Mouse (Mus musculus): ENCODE results near the gene Phactr1. TPM values are rescaled to one million over a fixed set of nuclear protein-coding genes. Genes with fewer than 3 reads are reported as not detected.

Gene Phactr1
- total and polyA plus RNA-seq, 2 experiments from 2014 or later = 84.5 to 106 TPM

DNA sequence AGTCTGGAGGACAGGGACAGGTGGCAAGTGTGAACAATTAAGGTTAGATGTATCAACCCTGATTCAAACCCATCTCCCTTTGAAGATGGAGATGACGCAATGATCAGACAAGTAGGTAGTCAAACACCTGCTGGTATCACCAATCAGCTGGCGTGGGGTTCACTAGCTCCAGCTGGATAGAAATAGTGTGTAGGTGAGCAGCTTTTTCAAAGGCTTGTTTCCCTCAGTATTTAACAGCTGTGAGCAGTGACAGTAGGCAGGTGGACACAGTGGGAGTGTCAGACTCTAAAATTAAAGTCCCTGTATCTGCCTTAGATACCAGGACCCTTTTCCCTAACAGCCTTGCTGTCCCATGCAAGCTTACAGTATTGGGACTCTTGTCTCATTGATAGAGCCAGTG lies 221.4 kb downstream of the Phactr1 start:
- 92% methylated on average over 2 of the region's 2 CpGs for WGBS
- DNase-seq = no peak
- TF ChIP-seq CTCF (IDR thresholded peaks at IDR 0.05; ENCODE audit: low read depth) = no peak
- H3K9me3 ChIP-seq (ENCODE audit: low read length) = no peaks in the 10 kb centered on the region
- no peak overlapping the region for H3K27ac ChIP-seq (ENCODE audit: low read depth, low read length)
- no peak overlapping the region for H3K4me3 ChIP-seq (ENCODE audit: low read depth, low read length)
- no peaks in the 10 kb centered on the region for H3K36me3 ChIP-seq (ENCODE audit: insufficient read depth)
- H3K4me2 ChIP-seq (ENCODE audit: low read depth) = no peak overlapping the region
- H3K4me1 ChIP-seq (ENCODE audit: insufficient read depth) = no peaks in the 10 kb centered on the region
- H3K27me3 ChIP-seq (ENCODE audit: insufficient read depth, low read length) = no peaks in the 10 kb centered on the region
- ATAC-seq = no peak
- no peak overlapping the region for H3K9ac ChIP-seq

DNA sequence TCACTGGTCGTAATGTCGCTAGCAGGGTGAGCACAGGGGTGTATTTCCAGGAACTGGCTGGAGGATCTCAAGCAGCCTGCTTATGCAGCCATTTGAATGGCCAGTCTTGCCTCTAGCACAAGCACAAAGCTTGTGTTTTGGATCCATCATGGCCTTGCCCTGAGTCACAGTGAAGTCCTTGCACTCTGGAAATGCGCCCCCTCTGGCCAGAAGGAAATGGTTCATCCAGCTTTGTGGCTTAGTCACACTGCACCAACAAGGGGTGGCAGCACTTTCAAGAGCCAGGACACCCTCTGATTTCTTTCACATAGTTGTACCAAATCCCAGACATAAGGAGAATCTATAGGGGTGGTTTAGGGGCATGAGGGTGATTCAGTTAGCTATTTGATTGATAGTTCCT lies 222.4 kb downstream of the Phactr1 start:
- H3K36me3 ChIP-seq (ENCODE audit: insufficient read depth) = no peaks in the 10 kb centered on the region
- H3K9me3 ChIP-seq (ENCODE audit: low read length) = no peaks in the 10 kb centered on the region
- no peak overlapping the region for H3K4me3 ChIP-seq (ENCODE audit: low read depth, low read length)
- no peaks in the 10 kb centered on the region for H3K4me1 ChIP-seq (ENCODE audit: insufficient read depth)
- peak; percentile 55 for TF ChIP-seq CTCF (IDR thresholded peaks at IDR 0.05; ENCODE audit: low read depth)
- no peak overlapping the region for H3K4me2 ChIP-seq (ENCODE audit: low read depth)
- DNase-seq (no peak), ATAC-seq (no peak)
- H3K27ac ChIP-seq (ENCODE audit: low read depth, low read length) = no peak overlapping the region
- no peaks in the 10 kb centered on the region for H3K27me3 ChIP-seq (ENCODE audit: insufficient read depth, low read length)
- WGBS = 96% methylated on average over 3 of the region's 3 CpGs
- H3K9ac ChIP-seq = no peak overlapping the region

DNA sequence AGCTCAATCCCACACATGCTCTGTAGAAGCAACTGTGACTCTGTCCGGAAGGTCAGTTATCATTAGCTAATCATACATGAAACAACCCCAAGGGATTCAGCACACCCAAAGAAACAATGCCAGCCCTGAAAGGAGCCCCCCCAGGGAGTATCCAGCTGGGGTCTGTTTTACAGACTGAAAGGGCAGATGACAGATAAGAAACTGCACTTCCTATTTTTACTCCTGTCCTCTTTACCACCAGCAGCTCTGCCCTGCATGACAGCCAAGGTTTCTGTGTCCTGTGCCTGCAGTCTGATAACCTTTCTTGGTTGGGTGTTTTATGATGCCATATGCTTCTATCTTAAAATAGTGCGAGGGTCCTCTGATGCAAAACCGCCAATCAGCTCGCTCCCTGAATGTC lies 225.4 kb downstream of the Phactr1 start:
- DNase-seq (no peak), ATAC-seq (peak; percentile 53; the same call in 1 of the 2 replicates)
- H3K9ac ChIP-seq = no peak overlapping the region
- H3K4me2 ChIP-seq (ENCODE audit: low read depth) = no peak overlapping the region
- TF ChIP-seq CTCF (IDR thresholded peaks at IDR 0.05; ENCODE audit: low read depth) = no peak
- H3K27me3 ChIP-seq (ENCODE audit: insufficient read depth, low read length) = no peaks in the 10 kb centered on the region
- 61% methylated on average over 4 of the region's 4 CpGs for WGBS
- H3K9me3 ChIP-seq (ENCODE audit: low read length) = no peaks in the 10 kb centered on the region
- no peaks in the 10 kb centered on the region for H3K36me3 ChIP-seq (ENCODE audit: insufficient read depth)
- 0 out of 2 replicates have a peak overlapping the region, but pooled peaks have one; percentile 9 for H3K27ac ChIP-seq (ENCODE audit: low read depth, low read length)
- no peaks in the 10 kb centered on the region for H3K4me1 ChIP-seq (ENCODE audit: insufficient read depth)
- no peak overlapping the region for H3K4me3 ChIP-seq (ENCODE audit: low read depth, low read length)

DNA sequence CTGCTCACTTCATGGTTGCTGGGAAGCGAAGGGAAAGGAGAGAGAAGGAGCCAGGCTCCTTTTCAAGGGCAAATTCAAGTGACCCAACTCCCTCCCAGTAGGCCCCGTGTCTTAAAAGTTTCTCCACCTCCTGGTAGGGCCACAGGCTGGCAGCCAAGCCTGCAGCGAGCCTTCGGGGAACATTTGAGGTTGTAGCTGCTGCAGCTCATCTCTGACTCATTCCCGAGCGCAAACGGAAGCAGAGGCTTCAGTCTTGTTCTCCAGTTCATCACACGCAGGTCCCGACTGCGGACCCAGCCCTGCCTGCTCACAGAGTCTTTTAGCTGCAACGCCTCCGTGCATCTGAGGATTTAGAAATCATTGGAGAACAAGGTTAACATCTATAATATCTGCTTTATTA lies 226.6 kb downstream of the Phactr1 start:
- H3K4me2 ChIP-seq (ENCODE audit: low read depth) = no peak overlapping the region
- WGBS = 87% methylated on average over 12 of the region's 12 CpGs
- TF ChIP-seq CTCF (IDR thresholded peaks at IDR 0.05; ENCODE audit: low read depth) = no peak
- H3K9me3 ChIP-seq (ENCODE audit: low read length) = no peaks in the 10 kb centered on the region
- H3K4me1 ChIP-seq (ENCODE audit: insufficient read depth) = no peaks in the 10 kb centered on the region
- H3K27me3 ChIP-seq (ENCODE audit: insufficient read depth, low read length) = no peaks in the 10 kb centered on the region
- no peak overlapping the region for H3K9ac ChIP-seq
- H3K27ac ChIP-seq (ENCODE audit: low read depth, low read length) = no peak overlapping the region
- H3K36me3 ChIP-seq (ENCODE audit: insufficient read depth) = no peaks in the 10 kb centered on the region
- no peak for DNase-seq
- ATAC-seq = no peak
- H3K4me3 ChIP-seq (ENCODE audit: low read depth, low read length) = no peak overlapping the region

DNA sequence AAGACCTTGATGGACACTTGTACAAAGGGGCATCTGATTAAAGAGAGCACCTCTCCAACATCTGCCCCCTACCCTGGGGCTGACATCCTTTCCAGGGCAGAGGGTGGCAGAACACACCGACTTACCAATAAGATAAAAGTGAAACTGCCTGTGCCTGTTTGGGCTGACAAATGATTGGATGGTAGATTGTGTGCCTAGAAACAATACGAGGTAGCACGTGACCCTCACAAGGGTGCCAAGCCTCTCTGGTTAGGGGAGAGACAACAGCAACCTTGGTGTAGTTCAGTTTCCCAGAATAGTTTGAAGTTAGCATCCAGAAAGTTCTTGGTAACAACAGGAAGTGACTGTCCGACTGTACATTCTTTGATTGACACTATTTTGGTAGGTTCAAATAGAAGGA lies 234.7 kb downstream of the Phactr1 start:
- no peak for ATAC-seq
- Histone ChIP-seq H3K9ac (no peak overlapping the region), H3K4me3 (ENCODE audit: low read depth, low read length) (no peak overlapping the region), H3K4me2 (ENCODE audit: low read depth) (no peak overlapping the region), H3K27me3 (ENCODE audit: insufficient read depth, low read length) (no peaks in the 10 kb centered on the region), H3K36me3 (ENCODE audit: insufficient read depth) (no peaks in the 10 kb centered on the region), H3K27ac (ENCODE audit: low read depth, low read length) (no peak overlapping the region), H3K4me1 (ENCODE audit: insufficient read depth) (peaks cover 9% of the 10 kb centered on the region), H3K9me3 (ENCODE audit: low read length) (no peaks in the 10 kb centered on the region)
- TF ChIP-seq CTCF (IDR thresholded peaks at IDR 0.05; ENCODE audit: low read depth) = no peak
- no peak for DNase-seq
- 65% methylated on average over 4 of the region's 4 CpGs for WGBS

DNA sequence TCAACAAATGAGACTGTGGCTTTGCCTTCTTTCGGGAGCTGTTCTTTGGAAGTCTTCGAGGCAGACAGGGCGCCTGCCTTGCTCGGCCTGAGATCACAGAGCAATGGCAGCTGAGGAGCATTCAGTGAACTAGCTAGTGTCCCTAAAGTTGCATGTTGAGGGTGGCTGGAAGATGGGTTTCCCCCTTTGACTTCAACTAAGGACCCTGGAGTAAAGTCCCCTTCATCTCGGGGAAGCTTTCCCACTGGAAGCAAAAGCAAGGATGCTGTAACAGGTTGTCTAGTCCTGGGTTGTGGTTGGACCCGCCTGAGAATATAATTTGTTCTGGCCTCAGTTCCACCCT lies 235.4 kb downstream of the Phactr1 start:
- Histone ChIP-seq H3K27ac (ENCODE audit: low read depth, low read length) (peak overlapping the region; percentile 68; the same call in 1 of the 2 replicates), H3K9me3 (ENCODE audit: low read length) (no peaks in the 10 kb centered on the region), H3K27me3 (ENCODE audit: insufficient read depth, low read length) (no peaks in the 10 kb centered on the region), H3K9ac (peak overlapping the region; percentile 61), H3K4me2 (ENCODE audit: low read depth) (peak overlapping the region; percentile 87), H3K4me3 (ENCODE audit: low read depth, low read length) (peak overlapping the region; percentile 48), H3K36me3 (ENCODE audit: insufficient read depth) (no peaks in the 10 kb centered on the region), H3K4me1 (ENCODE audit: insufficient read depth) (peaks cover 9% of the 10 kb centered on the region)
- no peak for DNase-seq
- no peak; the same call in 1 of the 2 replicates for ATAC-seq
- 18% methylated on average over 6 of the region's 6 CpGs for WGBS
- TF ChIP-seq CTCF (IDR thresholded peaks at IDR 0.05; ENCODE audit: low read depth) = no peak

DNA sequence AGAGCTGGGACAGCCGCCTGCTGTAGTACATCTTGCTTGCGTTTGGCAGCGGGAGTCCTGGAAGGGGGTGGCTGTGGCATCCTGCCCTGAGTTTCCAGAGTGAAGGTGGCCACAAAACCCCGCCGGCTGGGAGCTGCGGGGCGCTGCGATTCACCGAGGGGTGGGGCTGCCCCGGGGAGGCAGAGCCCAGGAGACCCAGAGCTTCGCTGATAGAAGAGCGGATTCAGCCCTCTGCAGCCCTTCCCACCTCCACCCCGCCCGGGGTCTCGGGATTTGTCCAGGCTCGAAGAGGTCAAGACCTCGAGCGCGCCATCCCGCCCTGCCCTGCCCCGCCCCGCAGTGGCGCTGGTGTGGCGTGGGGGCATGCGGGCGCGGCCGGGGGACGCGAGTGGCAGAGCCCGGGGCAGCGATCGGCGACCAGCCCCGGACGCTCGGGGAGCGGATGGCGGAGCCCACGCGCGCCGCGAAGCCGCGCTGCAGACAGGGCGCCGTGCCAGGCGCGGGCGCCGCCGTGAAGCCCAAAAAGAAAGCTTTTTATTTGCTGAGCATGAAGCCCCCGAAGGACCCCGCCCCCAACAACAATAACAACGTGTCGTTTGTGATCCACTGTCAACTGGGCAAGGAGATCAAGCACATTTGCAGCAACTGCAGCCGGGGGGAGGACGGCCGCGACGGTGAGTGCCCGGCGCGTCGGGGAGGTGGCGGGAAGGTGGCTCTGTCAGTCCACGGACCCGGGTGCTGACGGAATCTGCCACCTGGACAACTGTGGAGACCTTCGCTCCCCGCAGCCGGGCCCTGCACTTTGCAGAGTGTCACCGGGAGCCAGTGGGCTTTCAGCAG lies 236.0 kb downstream of the Phactr1 start:
- no peaks in the 10 kb centered on the region for H3K27me3 ChIP-seq (ENCODE audit: insufficient read depth, low read length)

More for the DNA sequence above, 236.0 kb downstream of the Phactr1 start:
- ATAC-seq (peak; percentile 65), DNase-seq (peak; percentile 74)
- 0 out of 2 replicates have a peak, but pooled peaks have one; percentile 2 for TF ChIP-seq CTCF (IDR thresholded peaks at IDR 0.05; ENCODE audit: low read depth)
- peak overlapping the region; percentile 68 for H3K27ac ChIP-seq (ENCODE audit: low read depth, low read length)
- H3K9me3 ChIP-seq (ENCODE audit: low read length) = no peaks in the 10 kb centered on the region
- peaks cover 9% of the 10 kb centered on the region for H3K4me1 ChIP-seq (ENCODE audit: insufficient read depth)
- H3K36me3 ChIP-seq (ENCODE audit: insufficient read depth) = no peaks in the 10 kb centered on the region
- peak overlapping the region; percentile 61 for H3K9ac ChIP-seq
- peak overlapping the region; percentile 48 for H3K4me3 ChIP-seq (ENCODE audit: low read depth, low read length)
- peak overlapping the region; percentile 87 for H3K4me2 ChIP-seq (ENCODE audit: low read depth)
- WGBS = under 1% methylated on average over 73 of the region's 74 CpGs
